Mouse (Mus musculus): Measurements from ENCODE around the gene Slc41a2.

DNA sequence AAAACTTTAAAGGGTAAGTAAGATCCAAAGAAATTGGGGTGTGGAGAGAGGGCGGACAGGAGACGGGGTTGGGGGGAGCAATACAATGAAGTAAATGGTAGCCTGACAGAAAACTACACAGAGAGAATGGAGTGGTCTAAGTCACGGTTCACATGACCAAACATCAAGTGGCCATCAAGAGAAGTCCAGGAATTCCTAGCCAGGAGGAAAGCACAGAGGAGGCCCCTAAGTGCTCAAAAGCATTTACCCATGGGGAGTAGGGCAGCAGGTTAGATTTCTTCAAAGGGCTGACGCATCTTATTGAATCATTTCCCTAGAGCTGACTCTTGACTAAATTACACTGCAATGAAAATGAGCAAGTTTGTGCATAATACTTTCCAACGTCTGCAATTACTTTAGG, 8.9 kb downstream of the Slc41a2 start:
- no peak for TF ChIP-seq EP300 (IDR thresholded peaks at IDR 0.05; ENCODE audit: low read length)
- TF ChIP-seq POLR2A (IDR thresholded peaks at IDR 0.05; ENCODE audit: low read depth, low read length): no peak
- no peak for TF ChIP-seq MAX (IDR thresholded peaks at IDR 0.05; ENCODE audit: low read length)
- TF ChIP-seq TBP (conservative IDR thresholded peaks at IDR 0.05; ENCODE audit: low read depth, low read length): no peak
- no peak for TF ChIP-seq ZNF384 (IDR thresholded peaks at IDR 0.05; ENCODE audit: low read depth, low read length)
- no peak for TF ChIP-seq ELF1 (IDR thresholded peaks at IDR 0.05; ENCODE audit: low read depth, low read length)
- no peak for TF ChIP-seq MYC (IDR thresholded peaks at IDR 0.05; ENCODE audit: low read depth, low read length)
- no peak for TF ChIP-seq USF2 (conservative IDR thresholded peaks at IDR 0.05; ENCODE audit: low read depth, low read length)
- TF ChIP-seq KAT2A (IDR thresholded peaks at IDR 0.05; ENCODE audit: insufficient replicate concordance, low read length): no peak
- TF ChIP-seq MAFK (IDR thresholded peaks at IDR 0.05; ENCODE audit: insufficient replicate concordance, low read length): no peak

Data from CH12.LX (cell line).